Mouse (Mus musculus) stomach, embryonic 14.5 days (tissue): ENCODE data around the gene Cdhr4. TPM values are rescaled to one million over a fixed set of nuclear protein-coding genes. Genes with fewer than 3 reads are reported as not detected.

Experiments
- ATAC-seq: fragments of 200-750 bp; cut with Nextera tagmentation; 2 replicates; pipeline ENCODE4 v1.8.0; 2017; ENCODE audit warnings: low read depth, moderate TSS enrichment; ENCODE audit not compliant: insufficient number of reproducible peaks, insufficient read depth, low FRiP score
- H3K27ac ChIP-seq: fragments of 300-500 bp; sonication (generic); 2 replicates; pipeline ENCODE4 v1.5.1; 2014; ENCODE audit warnings: mild to moderate bottlenecking, low read length, moderate library complexity, mixed read lengths
- H3K27me3 ChIP-seq: fragments of 300-500 bp; sonication (generic); 2 replicates; pipeline ENCODE4 v1.6.1; 2014; ENCODE audit warnings: low read length, control low read depth, mixed read lengths; ENCODE audit not compliant: control insufficient read depth, insufficient read depth
- H3K36me3 ChIP-seq: fragments of 300-500 bp; sonication (generic); 2 replicates; pipeline ENCODE4 v1.6.1; 2014; ENCODE audit warnings: mild to moderate bottlenecking, control low read depth, low read length, moderate library complexity, mixed read lengths; ENCODE audit not compliant: control insufficient read depth, insufficient read depth
- H3K4me1 ChIP-seq: fragments of 300-500 bp; sonication (generic); 2 replicates; pipeline ENCODE4 v1.6.1; 2014; ENCODE audit warnings: low read length, control low read depth, mixed read lengths; ENCODE audit not compliant: control insufficient read depth, insufficient read depth
- H3K4me2 ChIP-seq: fragments of 300-500 bp; sonication (generic); replicated peaks from 2 replicates; pipeline ENCODE4 v1.6.1; 2014; ENCODE audit warnings: low read depth, low read length, control low read depth
- H3K4me3 ChIP-seq: fragments of 300-500 bp; sonication (generic); 2 replicates; pipeline ENCODE4 v1.5.1; 2014; ENCODE audit warnings: low read depth, low read length, control low read depth
- H3K9ac ChIP-seq: fragments of 300-500 bp; sonication (generic); replicated peaks from 2 replicates; pipeline ENCODE4 v1.6.1; 2014; ENCODE audit warnings: low read depth, mild to moderate bottlenecking, control low read depth, low read length, moderate library complexity, mixed read lengths
- H3K9me3 ChIP-seq: fragments of 300-500 bp; sonication (generic); 2 replicates; pipeline ENCODE4 v1.6.1; 2016; ENCODE audit warnings: low read depth, low read length, control low read depth; ENCODE audit not compliant: control insufficient read depth
- WGBS: fragments of 180-500 bp; shearing (Covaris S2); extraction: QIAGEN DNeasy Blood & Tissue Kit; methylation state at CpG from one replicate; pipeline ENCODE4 v1.1.7; 2014; 5-methylcytosine and 5-hydroxymethylcytosine counted together
- polyA plus RNA-seq: library from polyadenylated mRNA; unstranded; fragments of >200 nt; fragmentation: Nextera tagmentation; extraction: Ambion mirVana; gene quantifications from 2 replicates; pipeline ENCODE4 v1.2.1, GENCODE M21; 2014

The Cdhr4 gene
- polyA plus RNA-seq, 1 experiment from 2014 or later = 19.7 TPM

GRCm38 (mm10) chr9:107959896-107960295, 32.4 kb upstream of the Cdhr4 start:
- no peak for ATAC-seq
- no peaks in the 10 kb centered on the region for H3K4me1 ChIP-seq
- H3K27ac ChIP-seq = no peak overlapping the region
- no peaks in the 10 kb centered on the region for H3K27me3 ChIP-seq
- no peak overlapping the region for H3K9ac ChIP-seq
- 44% methylated on average over 6 of the region's 6 CpGs for WGBS
- H3K9me3 ChIP-seq = no peaks in the 10 kb centered on the region
- peaks cover 27% of the 10 kb centered on the region; the same call in 1 of the 2 replicates for H3K36me3 ChIP-seq
- no peak overlapping the region for H3K4me3 ChIP-seq
- H3K4me2 ChIP-seq = no peak overlapping the region

- 76% methylated on average over 4 of the region's 4 CpGs for WGBS
- Histone ChIP-seq H3K9ac (no peak overlapping the region), H3K4me2 (no peak overlapping the region), H3K4me1 (no peaks in the 10 kb centered on the region), H3K27me3 (no peaks in the 10 kb centered on the region), H3K27ac (no peak overlapping the region), H3K4me3 (no peak overlapping the region), H3K36me3 (peaks cover 27% of the 10 kb centered on the region; the same call in 1 of the 2 replicates), H3K9me3 (no peaks in the 10 kb centered on the region)
- no peak for ATAC-seq
Observed at GRCm38 (mm10) chr9:107960928-107961327, 31.4 kb upstream of the Cdhr4 start.

DNA sequence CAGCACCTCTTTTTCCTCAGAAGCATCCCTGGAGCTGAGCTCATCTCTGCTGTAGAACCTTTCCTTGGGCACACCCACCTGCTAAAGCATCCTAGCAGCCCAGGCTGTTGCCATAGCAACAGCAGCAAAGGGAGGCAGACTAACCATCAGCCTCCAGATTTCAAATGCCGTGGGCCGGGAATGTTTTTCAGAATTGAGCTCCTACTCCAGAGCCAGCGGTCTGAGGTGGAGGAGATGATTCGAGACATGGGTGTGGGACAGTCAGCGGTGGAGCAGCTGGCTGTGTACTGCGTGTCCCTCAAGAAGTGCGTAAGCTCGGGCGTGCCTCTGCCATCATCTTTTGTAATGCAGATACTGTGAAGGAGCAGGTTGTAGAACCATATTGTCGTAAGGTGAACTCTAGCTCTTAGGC, 30.9 kb upstream of the Cdhr4 start:
- Histone ChIP-seq H3K9ac (no peak overlapping the region), H3K4me2 (no peak overlapping the region), H3K27ac (peak overlapping the region; percentile 15; the same call in 1 of the 2 replicates), H3K4me3 (no peak overlapping the region), H3K4me1 (no peaks in the 10 kb centered on the region), H3K36me3 (peaks cover 27% of the 10 kb centered on the region; the same call in 1 of the 2 replicates), H3K9me3 (no peaks in the 10 kb centered on the region), H3K27me3 (no peaks in the 10 kb centered on the region)
- ATAC-seq = no peak
- 87% methylated on average over 10 of the region's 10 CpGs for WGBS

GRCm38 (mm10) chr9:107961881-107962280, 30.4 kb upstream of the Cdhr4 start:
- no peaks in the 10 kb centered on the region for H3K9me3 ChIP-seq
- WGBS = 57% methylated on average over 5 of the region's 5 CpGs
- peak overlapping the region; percentile 15; the same call in 1 of the 2 replicates for H3K27ac ChIP-seq
- no peaks in the 10 kb centered on the region for H3K27me3 ChIP-seq
- no peak overlapping the region for H3K4me2 ChIP-seq
- no peak overlapping the region for H3K4me3 ChIP-seq
- peaks cover 27% of the 10 kb centered on the region; the same call in 1 of the 2 replicates for H3K36me3 ChIP-seq
- ATAC-seq = no peak
- no peaks in the 10 kb centered on the region for H3K4me1 ChIP-seq
- H3K9ac ChIP-seq = no peak overlapping the region

GRCm38 (mm10) chr9:107962916-107963315, 29.4 kb upstream of the Cdhr4 start:
- H3K9ac ChIP-seq = no peak overlapping the region
- H3K4me3 ChIP-seq = no peak overlapping the region
- ATAC-seq = no peak
- no peak overlapping the region for H3K27ac ChIP-seq
- WGBS = 91% methylated on average over 9 of the region's 9 CpGs
- no peaks in the 10 kb centered on the region for H3K27me3 ChIP-seq
- H3K4me2 ChIP-seq = no peak overlapping the region
- H3K9me3 ChIP-seq = no peaks in the 10 kb centered on the region
- peaks cover 26% of the 10 kb centered on the region for H3K36me3 ChIP-seq
- H3K4me1 ChIP-seq = no peaks in the 10 kb centered on the region

DNA sequence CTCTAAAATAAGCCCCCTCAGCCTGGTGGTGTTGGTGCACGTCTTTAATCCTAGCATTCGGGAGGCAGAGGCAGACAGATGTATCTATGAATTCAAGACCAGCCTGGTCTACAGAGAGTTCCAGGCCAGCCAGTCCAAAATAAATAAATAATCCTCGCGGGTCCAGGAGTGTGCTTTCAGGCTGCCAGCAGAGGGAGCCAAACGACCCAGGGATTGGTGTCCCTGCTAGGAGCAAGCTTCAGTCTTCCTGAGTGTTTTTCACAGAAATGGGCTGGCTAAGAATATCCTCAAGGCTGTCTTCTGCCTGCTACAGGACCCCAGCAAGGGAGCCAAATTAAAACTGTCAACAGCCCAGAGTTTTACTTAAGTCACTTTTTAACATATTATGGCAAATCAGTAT, 28.6 kb upstream of the Cdhr4 start:
- Histone ChIP-seq H3K9me3 (no peaks in the 10 kb centered on the region), H3K27ac (no peak overlapping the region), H3K4me3 (no peak overlapping the region), H3K4me1 (no peaks in the 10 kb centered on the region), H3K27me3 (no peaks in the 10 kb centered on the region), H3K36me3 (peaks cover 28% of the 10 kb centered on the region), H3K9ac (no peak overlapping the region), H3K4me2 (no peak overlapping the region)
- 14% methylated on average over 5 of the region's 5 CpGs for WGBS
- ATAC-seq = peak; percentile 59; the same call in 1 of the 2 replicates

DNA sequence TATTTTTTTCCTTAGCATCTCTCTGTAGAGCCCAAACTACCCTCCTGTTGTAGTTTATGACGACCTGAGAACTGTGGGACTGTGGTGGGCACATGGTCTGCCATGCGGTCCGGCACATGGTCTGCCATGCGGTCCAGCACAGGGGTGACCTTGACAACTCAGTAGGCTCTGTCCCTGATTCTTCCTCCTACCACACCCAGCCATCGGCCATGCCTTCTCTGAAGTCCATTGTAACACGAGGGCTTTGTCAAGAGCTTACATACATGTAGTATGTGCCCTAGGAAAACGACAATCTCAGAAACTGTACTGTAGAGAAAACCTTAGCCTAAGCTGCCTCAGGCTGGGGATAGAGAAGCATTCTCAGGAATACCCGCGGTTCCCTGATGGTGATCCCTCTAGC, 27.6 kb upstream of the Cdhr4 start:
- Histone ChIP-seq H3K27me3 (no peaks in the 10 kb centered on the region), H3K36me3 (peaks cover 28% of the 10 kb centered on the region), H3K9ac (no peak overlapping the region), H3K27ac (no peak overlapping the region), H3K4me3 (no peak overlapping the region), H3K4me1 (no peaks in the 10 kb centered on the region), H3K4me2 (no peak overlapping the region), H3K9me3 (no peaks in the 10 kb centered on the region)
- no peak for ATAC-seq
- 93% methylated on average over 9 of the region's 9 CpGs for WGBS

GRCm38 (mm10) chr9:107966676-107967075, 25.6 kb upstream of the Cdhr4 start:
- H3K36me3 ChIP-seq = peaks cover 17% of the 10 kb centered on the region
- no peak for ATAC-seq
- WGBS = 86% methylated on average over 10 of the region's 10 CpGs

DNA sequence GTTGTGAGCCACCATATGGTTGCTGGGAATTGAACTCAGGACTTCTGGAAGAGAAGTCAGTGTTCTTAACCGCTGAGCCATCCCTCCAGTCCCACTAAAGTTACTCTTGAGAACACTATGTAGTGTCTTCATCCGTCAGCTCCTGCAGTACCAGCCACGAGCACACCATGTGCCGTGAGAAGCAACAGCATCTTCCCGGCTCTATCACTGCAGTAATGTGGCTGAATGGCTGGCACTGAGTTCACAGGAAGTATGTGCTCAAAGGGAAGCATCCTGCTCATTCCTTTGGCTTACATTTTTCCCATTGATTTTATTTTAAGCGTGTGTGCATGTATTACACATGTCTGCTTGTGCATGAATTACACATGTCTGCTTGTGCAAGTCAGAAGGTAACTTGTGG, 24.9 kb upstream of the Cdhr4 start:
- H3K27ac ChIP-seq = no peak overlapping the region
- H3K4me1 ChIP-seq = no peaks in the 10 kb centered on the region
- H3K4me3 ChIP-seq = no peak overlapping the region
- H3K27me3 ChIP-seq = no peaks in the 10 kb centered on the region
- no peak overlapping the region for H3K9ac ChIP-seq
- H3K4me2 ChIP-seq = no peak overlapping the region
- 87% methylated on average over 6 of the region's 6 CpGs for WGBS
- no peaks in the 10 kb centered on the region for H3K9me3 ChIP-seq
- ATAC-seq = no peak
- H3K36me3 ChIP-seq = peaks cover 12% of the 10 kb centered on the region

More at GRCm38 (mm10) chr9:107966676-107967075, 25.6 kb upstream of the Cdhr4 start:
- H3K27ac ChIP-seq = no peak overlapping the region
- H3K4me1 ChIP-seq = no peaks in the 10 kb centered on the region
- no peaks in the 10 kb centered on the region for H3K9me3 ChIP-seq
- no peaks in the 10 kb centered on the region for H3K27me3 ChIP-seq
- no peak overlapping the region for H3K9ac ChIP-seq
- no peak overlapping the region for H3K4me3 ChIP-seq
- H3K4me2 ChIP-seq = no peak overlapping the region
